Mouse (Mus musculus) heart, postnatal 10 days (tissue): ENCODE measurements around the gene Zfp384. TPM values are rescaled to one million over a fixed set of nuclear protein-coding genes. Genes with fewer than 3 reads are reported as not detected.

Experiments used
- DNase-seq, 2 experiments: peaks; one replicate each; pipeline ENCODE4 v3.0.0; 2021
- intact Hi-C: fragments of 180-260 bp; cut with DNase I; formaldehyde crosslinking; loops from one replicate; pipeline ENCODE4 v1.15.1; 2025
- total RNA-seq, 2 experiments: library from RNA; stranded (reverse); gene quantifications; 2 replicates each; pipeline ENCODE4 v1.2.3; 2021

Gene Zfp384
- 10 to 100 TPM; 27.7 to 29.3 TPM for total RNA-seq

- no peak for DNase-seq
- intact Hi-C loops = loop anchor here (2.0 to 5.0 kb wide), 3 partner anchors 44 to 107 kb away; partner anchors contain the start of genes Cops7a and Mlf2
Measured at GRCm38 (mm10) chr6:125009129-125009180, at the start of gene Zfp384. TSS of gene Zfp384 (plus strand) at chr6:125009145.

GRCm38 (mm10) chr6:124959960-124960359 lies 49.0 kb upstream of the Zfp384 start:
- DNase-seq = no peak
- intact Hi-C loops = no loop called here

GRCm38 (mm10) chr6:124961021-124961420 lies 47.9 kb upstream of the Zfp384 start:
- intact Hi-C loops = no loop called here
- DNase-seq = no peak

GRCm38 (mm10) chr6:124964638-124965037 lies 44.3 kb upstream of the Zfp384 start:
- intact Hi-C loops = loop anchor here (2.0 kb wide), 3 partner anchors 32 to 62 kb away; partner anchors contain the start of gene Zfp384
- no peak for DNase-seq

- intact Hi-C loops = loop anchor here (2.0 kb wide), 3 partner anchors 32 to 62 kb away; partner anchors contain the start of gene Zfp384
- DNase-seq = peak; percentile 97 to 98
Measured at GRCm38 (mm10) chr6:124965088-124965719, 43.7 kb upstream of the Zfp384 start, which contains the start of gene Cops7a. TSS of gene Cops7a (minus strand) at chr6:124965538.

GRCm38 (mm10) chr6:124965747-124966146 lies 43.2 kb upstream of the Zfp384 start:
- intact Hi-C loops = loop anchor here (2.0 kb wide), 3 partner anchors 33 to 63 kb away; partner anchors contain the start of gene Zfp384
- DNase-seq = no peak

GRCm38 (mm10) chr6:124966466-124967118 lies 42.4 kb upstream of the Zfp384 start:
- DNase-seq = peak in 1 of 2 experiments; percentile 23
- intact Hi-C loops = no loop called here

GRCm38 (mm10) chr6:124967766-124968165 lies 41.2 kb upstream of the Zfp384 start:
- intact Hi-C loops = no loop called here
- peak; percentile 24 to 64 for DNase-seq

- no peak for DNase-seq
- intact Hi-C loops = no loop called here
Measured at GRCm38 (mm10) chr6:124992241-124992640, 16.7 kb upstream of the Zfp384 start.

- intact Hi-C loops = no loop called here
- DNase-seq = no peak
Measured at GRCm38 (mm10) chr6:124993365-124993764, 15.6 kb upstream of the Zfp384 start.

- DNase-seq = peak in 1 of 2 experiments; percentile 32
Measured at GRCm38 (mm10) chr6:124993876-124994275, 15.1 kb upstream of the Zfp384 start.

GRCm38 (mm10) chr6:124995246-124995645 lies 13.7 kb upstream of the Zfp384 start:
- DNase-seq = no peak
- intact Hi-C loops = no loop called here

More at GRCm38 (mm10) chr6:124993876-124994275, 15.1 kb upstream of the Zfp384 start:
- intact Hi-C loops = no loop called here

GRCm38 (mm10) chr6:124995831-124996403 lies 13.0 kb upstream of the Zfp384 start:
- intact Hi-C loops = no loop called here

GRCm38 (mm10) chr6:124996551-124997501 lies 12.1 kb upstream of the Zfp384 start, which contains the start of gene Pianp:
TSS of gene Pianp (plus strand) at chr6:124996694.
- intact Hi-C loops = no loop called here
- peak; percentile 80 to 84 for DNase-seq

More at GRCm38 (mm10) chr6:124995831-124996403, 13.0 kb upstream of the Zfp384 start:
- no peak for DNase-seq

- peak in 1 of 2 experiments; percentile 30 for DNase-seq
- intact Hi-C loops = no loop called here
Measured at GRCm38 (mm10) chr6:124998066-124998465, 10.9 kb upstream of the Zfp384 start.

GRCm38 (mm10) chr6:124999091-124999490 lies 9.9 kb upstream of the Zfp384 start:
- intact Hi-C loops = no loop called here
- no peak for DNase-seq

- intact Hi-C loops = no loop called here
- no peak for DNase-seq
Measured at GRCm38 (mm10) chr6:124999546-124999945, 9.4 kb upstream of the Zfp384 start.

- no peak for DNase-seq
- intact Hi-C loops = no loop called here
Measured at GRCm38 (mm10) chr6:125003706-125004105, 5.2 kb upstream of the Zfp384 start.

GRCm38 (mm10) chr6:125005086-125005485 lies 3.9 kb upstream of the Zfp384 start:
- DNase-seq = no peak
- intact Hi-C loops = loop anchor here (5.0 kb wide), 1 partner anchor 103 kb away; no protein-coding TSS in a partner anchor

GRCm38 (mm10) chr6:125008060-125008459 lies 885 bp upstream of the Zfp384 start:
- intact Hi-C loops = loop anchor here (1.0 to 5.0 kb wide), 4 partner anchors 31 to 106 kb away; partner anchors contain the start of genes Cops7a, Ing4 and Mlf2
- DNase-seq = no peak
